Comparison of ENCODE assay signal across 8 mouse cellular contexts in the genomic region with DNA sequence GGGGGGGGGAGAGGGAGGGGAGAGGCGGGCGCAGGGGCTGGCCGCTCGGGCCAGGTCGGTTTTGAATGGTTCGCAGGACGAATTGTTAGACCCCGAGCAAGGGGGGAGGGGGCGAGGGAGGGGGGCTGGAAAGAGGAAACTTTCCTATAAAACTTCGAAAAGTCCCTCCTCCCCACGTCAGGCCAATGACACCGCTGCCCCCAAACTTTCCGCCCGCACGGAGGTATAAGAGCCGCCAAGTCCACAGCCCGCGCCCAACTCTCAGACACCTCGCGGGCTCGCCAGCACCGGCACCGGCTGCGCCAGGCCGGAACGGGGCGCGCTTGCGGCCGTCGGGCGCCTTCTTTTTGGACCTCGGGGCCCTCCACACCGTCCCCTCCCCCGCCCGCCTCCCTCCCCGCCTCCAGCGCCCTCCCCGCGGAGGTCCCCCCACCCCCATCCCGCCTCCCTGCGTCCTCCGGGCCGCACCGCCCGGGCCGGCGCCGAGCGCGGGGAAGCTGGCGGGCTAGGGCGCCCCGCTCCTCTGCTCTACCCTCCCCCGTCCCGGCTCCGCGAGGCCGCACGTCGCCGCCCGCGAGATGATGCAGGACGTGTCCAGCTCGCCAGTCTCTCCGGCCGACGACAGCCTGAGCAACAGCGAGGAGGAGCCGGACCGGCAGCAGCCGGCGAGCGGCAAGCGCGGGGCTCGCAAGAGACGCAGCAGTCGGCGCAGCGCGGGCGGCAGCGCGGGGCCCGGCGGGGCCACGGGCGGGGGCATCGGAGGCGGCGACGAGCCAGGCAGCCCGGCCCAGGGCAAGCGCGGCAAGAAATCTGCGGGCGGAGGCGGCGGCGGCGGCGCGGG. TPM values are rescaled to one million over a fixed set of nuclear protein-coding genes. Genes with fewer than 3 reads are reported as not detected.
DNase-seq lines count a peak whose midpoint lies in the region; ATAC-seq and TF ChIP-seq lines count a peak whose summit lies in the region.

Gene Twist1, plus strand, starts transcription at position 272 of the 841 bp plus-strand sequence.

- peak within 1 kb of the TSS; percentile 49 for H3K4me3 ChIP-seq in hindbrain, embryonic 13.5 days
- peak within 1 kb of the TSS; percentile 48 for H3K4me3 ChIP-seq in liver, postnatal 0 days (ENCODE audit: low read depth, low read length)
- H3K4me3 ChIP-seq in stomach, embryonic 15.5 days (replicated peaks) = peak within 1 kb of the TSS; percentile 62

- H3K9ac ChIP-seq in hindbrain, embryonic 13.5 days = peak within 1 kb of the TSS; percentile 70
- H3K9ac ChIP-seq in liver, postnatal 0 days (replicated peaks) = peak within 1 kb of the TSS; percentile 48
- H3K9ac ChIP-seq in stomach, embryonic 15.5 days = peak within 1 kb of the TSS; percentile 54

- TF ChIP-seq EP300 in liver, postnatal 0 days (IDR thresholded peaks at IDR 0.05; ENCODE audit: low read depth) = no peak

- ATAC-seq in hindbrain, embryonic 13.5 days (ENCODE audit: low FRiP score) = peak; percentile 68
- ATAC-seq in liver, postnatal 0 days = peak; percentile 19; the same call in 1 of the 2 replicates
- peak; percentile 71 for ATAC-seq in stomach, embryonic 15.5 days (ENCODE audit: insufficient read depth, low FRiP score, low read depth)

- peak within 1 kb of the TSS; percentile 67 for H3K4me2 ChIP-seq in hindbrain, embryonic 13.5 days
- H3K4me2 ChIP-seq in liver, postnatal 0 days (ENCODE audit: low read depth, low read length) = peak within 1 kb of the TSS; percentile 72
- H3K4me2 ChIP-seq in stomach, embryonic 15.5 days = peak within 1 kb of the TSS; percentile 80

- 1% methylated on average over 80 of the region's 105 CpGs for WGBS in hindbrain, embryonic 13.5 days
- WGBS in liver, postnatal 0 days (ENCODE audit: insufficient replicate concordance) = under 1% methylated on average over 75 of the region's 105 CpGs
- WGBS in stomach, embryonic 15.5 days = under 1% methylated on average over 73 of the region's 105 CpGs

- H3K36me3 ChIP-seq in hindbrain, embryonic 13.5 days = no peaks in the 10 kb centered on the region
- no peaks in the 10 kb centered on the region for H3K36me3 ChIP-seq in liver, postnatal 0 days (replicated peaks; ENCODE audit: insufficient read depth, low read length)
- no peaks in the 10 kb centered on the region for H3K36me3 ChIP-seq in stomach, embryonic 15.5 days

- 0 out of 2 replicates have a peak within 1 kb of the TSS, but pooled peaks have one; percentile 12 for H3K27ac ChIP-seq in hindbrain, embryonic 13.5 days
- H3K27ac ChIP-seq in liver, postnatal 0 days (ENCODE audit: low read depth) = no peak within 1 kb of the TSS
- peak within 1 kb of the TSS; percentile 61 for H3K27ac ChIP-seq in stomach, embryonic 15.5 days

- no peak for TF ChIP-seq CTCF in liver, postnatal 0 days (IDR thresholded peaks at IDR 0.05; ENCODE audit: low read depth)

- H3K4me1 ChIP-seq in hindbrain, embryonic 13.5 days (replicated peaks) = peaks cover 21% of the 10 kb centered on the region
- H3K4me1 ChIP-seq in liver, postnatal 0 days (ENCODE audit: insufficient read depth) = peaks cover 4% of the 10 kb centered on the region; the same call in 1 of the 2 replicates
- peaks cover 16% of the 10 kb centered on the region; the same call in 1 of the 2 replicates for H3K4me1 ChIP-seq in stomach, embryonic 15.5 days

- H3K27me3 ChIP-seq in hindbrain, embryonic 13.5 days = peaks cover 91% of the 10 kb centered on the region
- peaks cover 76% of the 10 kb centered on the region for H3K27me3 ChIP-seq in liver, postnatal 0 days (ENCODE audit: insufficient read depth, low read length)
- H3K27me3 ChIP-seq in stomach, embryonic 15.5 days (replicated peaks) = peaks cover 56% of the 10 kb centered on the region

- H3K9me3 ChIP-seq in hindbrain, embryonic 13.5 days = no peaks in the 10 kb centered on the region
- no peaks in the 10 kb centered on the region for H3K9me3 ChIP-seq in liver, postnatal 0 days (ENCODE audit: low read length)
- no peaks in the 10 kb centered on the region for H3K9me3 ChIP-seq in stomach, embryonic 15.5 days

- DNase-seq in cerebellum, postnatal 10 days = peak; percentile 40 to 44
- no peak for DNase-seq in cerebellum, adult 18-20 months
- peak; percentile 73 for DNase-seq in adrenal gland, adult 2 months
- peak; percentile 96 for DNase-seq in forelimb bud, embryonic 11.5 days (ENCODE audit: low read depth, low spot score)
- DNase-seq in liver, postnatal 0 days = peak; percentile 30
- DNase-seq in thymus, postnatal 14 days = no peak

RNA-seq across cellular contexts. Expression of gene Twist1, which starts in this region (rescaled TPM):
- total RNA-seq in adrenal gland, adult 2 months (2021) = 1 to 10 TPM; 5.1 to 9.7 TPM
- 19.4 and 28.3 TPM in 2 replicates for polyA plus RNA-seq in adrenal gland, adult 2 months (2012; rRNA removed)
- polyA plus RNA-seq in hindbrain, embryonic 13.5 days (2015; fragmentation: Nextera tagmentation; extraction: Ambion mirVana) = 2.4 and 2.8 TPM in 2 replicates
- 0.27 and 0.38 TPM in 2 replicates for polyA plus RNA-seq in liver, postnatal 0 days (2015; fragmentation: Nextera tagmentation; extraction: Ambion mirVana)
- polyA plus RNA-seq in stomach, embryonic 15.5 days (2015; fragmentation: Nextera tagmentation; extraction: Ambion mirVana) = 4.2 and 5.3 TPM in 2 replicates

Comparison
In these comparisons a context has a peak if more than half of its experiments do, and no peak if none do; other contexts are left out.
1. DNase-seq: peak in cerebellum, postnatal 10 days (2 of 2), adrenal gland, adult 2 months (single experiment) and forelimb bud, embryonic 11.5 days (single experiment); none in cerebellum, adult 18-20 months (0 of 2) and thymus, postnatal 14 days (single experiment).
2. Peak in DNase-seq, ATAC-seq, H3K4me3 ChIP-seq, H3K9ac ChIP-seq and H3K4me2 ChIP-seq in liver, postnatal 0 days; RNA of the gene not detected or under 1 TPM.
3. ATAC-seq: peak in every context shown above with its lines; median percentile 71 in stomach, embryonic 15.5 days; 68 in hindbrain, embryonic 13.5 days; 19 in liver, postnatal 0 days.
4. Peak in every context shown above with its lines, with median percentiles within 50 percentile points of each other: H3K4me2 ChIP-seq, H3K4me3 ChIP-seq and H3K9ac ChIP-seq.